21 mouse cellular contexts compared by ENCODE assay signal in the genomic region with DNA sequence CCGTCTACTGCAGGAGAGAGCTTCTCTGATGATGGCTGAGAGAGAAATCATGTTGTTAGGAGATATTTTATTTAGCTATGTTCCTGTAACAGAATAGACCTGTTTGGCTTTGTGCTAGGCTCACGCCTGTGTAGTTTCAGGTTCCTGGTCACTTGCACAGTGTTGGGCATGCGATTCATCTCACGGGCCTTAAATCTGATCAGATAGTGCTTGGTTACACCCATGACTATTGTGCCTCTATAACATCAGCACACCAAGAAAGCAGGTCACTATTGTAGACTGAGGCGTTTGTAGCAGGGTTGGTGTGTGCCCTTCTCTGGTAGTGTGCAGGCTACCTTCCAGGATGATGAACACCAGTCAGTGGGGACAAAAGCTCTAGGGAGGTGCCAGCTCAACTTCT. TPM values are rescaled to one million over a fixed set of nuclear protein-coding genes. Genes with fewer than 3 reads are reported as not detected.
A peak's percentile ranks its signal among the peaks of the same experiment; 100 is the strongest.
DNase-seq lines count a peak whose midpoint lies in the region; ATAC-seq lines count a peak whose summit lies in the region.
"Had no signal": no experiment of that assay in that cellular context is flagged by ENCODE, and none has a peak within 500 bp of the region (broad histone marks: within the 10 kb centered on the region; RNA-seq: fewer than 3 reads in every experiment).

No protein-coding gene starts in this region.

- no peaks in the 10 kb centered on the region for H3K4me1 ChIP-seq in heart, embryonic 10.5 days
- H3K4me1 ChIP-seq in midbrain, embryonic 11.5 days (ENCODE audit: control insufficient read depth, insufficient read depth, low read length), result no peaks in the 10 kb centered on the region
- no peaks in the 10 kb centered on the region for H3K4me1 ChIP-seq in midbrain, embryonic 14.5 days (ENCODE audit: control insufficient read depth, insufficient read depth, low read length)

- ATAC-seq in midbrain, embryonic 11.5 days (ENCODE audit: low FRiP score), result no peak
- no peak for ATAC-seq in midbrain, embryonic 14.5 days (ENCODE audit: low FRiP score, low TSS enrichment)
- ATAC-seq: activated CD4-positive, CD25-positive, alpha-beta regulatory T cell, adult 4 months; CD4-positive, CD25-positive, alpha-beta regulatory T cell, adult 4 months; Patski had no signal

- peak; percentile 51 for DNase-seq in heart, adult 11 months
- no peak for DNase-seq in heart, postnatal 4 days
- DNase-seq in heart, embryonic 10.5 days (ENCODE audit: low spot score), result peak; percentile 63
- no peak for DNase-seq in heart, postnatal 10 days
- DNase-seq in midbrain, embryonic 11.5 days (ENCODE audit: low spot score, missing footprints), result peak; percentile 59
- DNase-seq in midbrain, embryonic 14.5 days, result no peak
- DNase-seq: adrenal gland, adult 2 months; adrenal gland, adult 8-10 months; adrenal gland, postnatal 10 days; adrenal gland, postnatal 14 days; adrenal gland, postnatal 25 days; adrenal gland, postnatal 36 days; B cell, adult 2 months; cerebellum, adult 11 months; cerebellum, adult 11-12 months; cerebellum, adult 18-20 months had no signal

- 88% methylated on average over 5 of the region's 5 CpGs for WGBS in heart, embryonic 10.5 days
- 93% methylated on average over 5 of the region's 5 CpGs for WGBS in midbrain, embryonic 11.5 days
- WGBS in midbrain, embryonic 14.5 days, result 96% methylated on average over 5 of the region's 5 CpGs

- H3K4me2 ChIP-seq in midbrain, embryonic 11.5 days, result no peak overlapping the region
- H3K4me2 ChIP-seq in midbrain, embryonic 14.5 days (ENCODE audit: low read length), result no peak overlapping the region

- intact Hi-C loops in heart, postnatal 10 days (cut with DNase I), result no loop called here

- H3K9ac ChIP-seq in midbrain, embryonic 11.5 days (ENCODE audit: low read length), result no peak overlapping the region
- H3K9ac ChIP-seq in midbrain, embryonic 14.5 days (replicated peaks; ENCODE audit: low read length), result no peak overlapping the region

- no peaks in the 10 kb centered on the region for H3K9me3 ChIP-seq in heart, embryonic 10.5 days
- H3K9me3 ChIP-seq in midbrain, embryonic 11.5 days (ENCODE audit: control insufficient read depth, low read length), result no peaks in the 10 kb centered on the region
- no peaks in the 10 kb centered on the region for H3K9me3 ChIP-seq in midbrain, embryonic 14.5 days (ENCODE audit: control insufficient read depth, low read length)
- H3K9me3 ChIP-seq: G1E had no signal

- no peaks in the 10 kb centered on the region for H3K36me3 ChIP-seq in heart, embryonic 10.5 days
- H3K36me3 ChIP-seq in midbrain, embryonic 11.5 days (ENCODE audit: control insufficient read depth, insufficient read depth, low read length), result no peaks in the 10 kb centered on the region
- H3K36me3 ChIP-seq in midbrain, embryonic 14.5 days (ENCODE audit: control insufficient read depth, insufficient read depth, low read length), result no peaks in the 10 kb centered on the region
- H3K36me3 ChIP-seq: G1E had no signal

- no peaks in the 10 kb centered on the region for H3K27me3 ChIP-seq in heart, embryonic 10.5 days (ENCODE audit: insufficient read depth, poor library complexity, severe bottlenecking)
- no peaks in the 10 kb centered on the region for H3K27me3 ChIP-seq in midbrain, embryonic 11.5 days (ENCODE audit: control insufficient read depth, insufficient read depth, low read length)
- no peaks in the 10 kb centered on the region for H3K27me3 ChIP-seq in midbrain, embryonic 14.5 days (ENCODE audit: control insufficient read depth, insufficient read depth, low read length)
- H3K27me3 ChIP-seq: CH12.LX had no signal

- no peak overlapping the region for H3K4me3 ChIP-seq in heart, embryonic 10.5 days
- H3K4me3 ChIP-seq in midbrain, embryonic 11.5 days (ENCODE audit: low read depth, low read length), result no peak overlapping the region
- no peak overlapping the region for H3K4me3 ChIP-seq in midbrain, embryonic 14.5 days (replicated peaks; ENCODE audit: low read depth, low read length)

- no peak overlapping the region for H3K27ac ChIP-seq in heart, embryonic 10.5 days
- H3K27ac ChIP-seq in midbrain, embryonic 11.5 days (ENCODE audit: low read depth, low read length), result no peak overlapping the region
- no peak overlapping the region for H3K27ac ChIP-seq in midbrain, embryonic 14.5 days (replicated peaks; ENCODE audit: low read depth, low read length)

RNA-seq across cellular contexts. Expression of a gene that starts 54.3 kb away (rescaled TPM):
- 10 to 100 TPM; 24.3 to 28.1 TPM for total RNA-seq in heart, postnatal 4 days (2021)
- 37.2 and 45.9 TPM in 2 replicates for polyA plus RNA-seq in heart, embryonic 10.5 days (2016; fragmentation: Nextera tagmentation; extraction: Ambion mirVana)
- 10 to 100 TPM; 26.0 to 26.8 TPM for total RNA-seq in heart, postnatal 10 days (2021)
- polyA plus RNA-seq in midbrain, embryonic 11.5 days (2014; fragmentation: Nextera tagmentation; extraction: Ambion mirVana), result 59.8 and 60.3 TPM in 2 replicates
- polyA plus RNA-seq in midbrain, embryonic 14.5 days (2014; fragmentation: Nextera tagmentation; extraction: Ambion mirVana), result 82.5 and 100 TPM in 2 replicates

Comparison
In these comparisons a context has a peak if more than half of its experiments do, and no peak if none do; other contexts are left out.
1. DNase-seq: peak in heart, adult 11 months (single experiment), heart, embryonic 10.5 days (single experiment) and midbrain, embryonic 11.5 days (single experiment); none in heart, postnatal 4 days (single experiment), heart, postnatal 10 days (0 of 2) and midbrain, embryonic 14.5 days (single experiment).